Comparison of ENCODE assay signal across 8 mouse cellular contexts in genomic region chr6:135369551-135369968, GRCm38 (mm10). TPM values are rescaled to one million over a fixed set of nuclear protein-coding genes. Genes with fewer than 3 reads are reported as not detected.
DNase-seq lines count a peak whose midpoint lies in the region; ATAC-seq and TF ChIP-seq lines count a peak whose summit lies in the region.

No protein-coding gene starts in this region.

- no peak overlapping the region for H3K4me3 ChIP-seq in heart, adult 2 months
- H3K4me3 ChIP-seq in intestine, postnatal 0 days (ENCODE audit: low read depth, low read length) = no peak overlapping the region
- H3K4me3 ChIP-seq in limb, embryonic 14.5 days (replicated peaks; ENCODE audit: low read length) = no peak overlapping the region

- ATAC-seq in cerebellum, adult (ENCODE audit: insufficient number of reproducible peaks, low FRiP score, low TSS enrichment) = no peak
- ATAC-seq in common myeloid progenitor, adult 5-6 weeks (replicated peaks; ENCODE audit: low read depth, poor library complexity, severe bottlenecking) = peak; percentile 62
- ATAC-seq in intestine, postnatal 0 days = no peak
- ATAC-seq in limb, embryonic 14.5 days (ENCODE audit: low FRiP score, low read depth) = peak; percentile 67
- no peak; the same call in 1 of the 2 replicates for ATAC-seq in granulocyte monocyte progenitor cell, adult 5-6 weeks (replicated peaks; ENCODE audit: poor library complexity, severe bottlenecking)

- no peak overlapping the region for H3K4me2 ChIP-seq in intestine, postnatal 0 days (replicated peaks; ENCODE audit: low read depth)
- H3K4me2 ChIP-seq in limb, embryonic 14.5 days (replicated peaks; ENCODE audit: low read depth, low read length, severe bottlenecking) = 0 out of 2 replicates have a peak overlapping the region, but pooled peaks have one; percentile 2

- H3K79me2 ChIP-seq in heart, adult 2 months (replicated peaks; ENCODE audit: control insufficient read depth, insufficient read depth, low read length) = no peaks in the 10 kb centered on the region; the same call in 1 of the 2 replicates

- TF ChIP-seq EP300 in heart, adult 2 months (IDR thresholded peaks at IDR 0.05; ENCODE audit: insufficient read depth, low read depth, low read length) = peak; percentile 90

- no peaks in the 10 kb centered on the region for H3K9me3 ChIP-seq in intestine, postnatal 0 days (ENCODE audit: control insufficient read depth)
- no peaks in the 10 kb centered on the region for H3K9me3 ChIP-seq in limb, embryonic 14.5 days (ENCODE audit: control insufficient read depth, low read length)

- peak overlapping the region; percentile 54 for H3K27ac ChIP-seq in heart, adult 2 months
- H3K27ac ChIP-seq in intestine, postnatal 0 days (ENCODE audit: low read depth, low read length) = peak overlapping the region; percentile 15
- 0 out of 2 replicates have a peak overlapping the region, but pooled peaks have one; percentile 2 for H3K27ac ChIP-seq in limb, embryonic 14.5 days (replicated peaks; ENCODE audit: low read depth, low read length)

- peak; percentile 72 for TF ChIP-seq CTCF in heart, adult 2 months (IDR thresholded peaks at IDR 0.05)
- TF ChIP-seq CTCF in intestine, postnatal 0 days (IDR thresholded peaks at IDR 0.05; ENCODE audit: low read depth) = peak; percentile 73

- no peak overlapping the region for H3K9ac ChIP-seq in heart, adult 2 months (ENCODE audit: low read depth, low read length)
- no peak overlapping the region for H3K9ac ChIP-seq in intestine, postnatal 0 days (ENCODE audit: low read depth, low read length)
- no peak overlapping the region for H3K9ac ChIP-seq in limb, embryonic 14.5 days (ENCODE audit: low read depth, low read length, severe bottlenecking)

- TF ChIP-seq POLR2A in heart, adult 2 months (IDR thresholded peaks at IDR 0.05; ENCODE audit: insufficient read depth, low read depth, low read length) = peak; percentile 22; the same call in 1 of the 2 replicates
- TF ChIP-seq POLR2A in limb, embryonic 14.5 days (IDR thresholded peaks at IDR 0.05; ENCODE audit: borderline replicate concordance, extremely low read depth, insufficient read depth, insufficient read length) = no peak

- H3K4me1 ChIP-seq in heart, adult 2 months (ENCODE audit: control insufficient read depth, insufficient read depth, low read length) = peaks cover 23% of the 10 kb centered on the region
- peaks cover 17% of the 10 kb centered on the region; the same call in 1 of the 2 replicates for H3K4me1 ChIP-seq in intestine, postnatal 0 days (replicated peaks; ENCODE audit: control insufficient read depth, insufficient read depth, low read length)
- peaks cover 36% of the 10 kb centered on the region for H3K4me1 ChIP-seq in limb, embryonic 14.5 days (ENCODE audit: control insufficient read depth, insufficient read depth, low read length)

- WGBS in heart, adult 2 months = 27% methylated on average over 5 of the region's 5 CpGs
- 29% methylated on average over 5 of the region's 5 CpGs for WGBS in intestine, postnatal 0 days
- WGBS in limb, embryonic 14.5 days = 38% methylated on average over 5 of the region's 5 CpGs

- H3K27me3 ChIP-seq in heart, adult 2 months (ENCODE audit: control insufficient read depth, insufficient read depth, low read length) = no peaks in the 10 kb centered on the region
- H3K27me3 ChIP-seq in intestine, postnatal 0 days (replicated peaks; ENCODE audit: control insufficient read depth, insufficient read depth, low read length) = no peaks in the 10 kb centered on the region
- H3K27me3 ChIP-seq in limb, embryonic 14.5 days (ENCODE audit: control insufficient read depth, insufficient read depth, low read length) = no peaks in the 10 kb centered on the region

- intact Hi-C loops in heart, adult 2 months (cut with DNase I) = loop anchor here (10.0 kb wide), 1 partner anchor 385 kb away; the partner anchor contains the start of gene Apold1

- DNase-seq in cerebellum, postnatal 10 days = peak; percentile 61 to 66
- DNase-seq in heart, adult 2 months = peak; percentile 71 to 85
- peak; percentile 37 for DNase-seq in limb, embryonic 14.5 days (ENCODE audit: low spot score)
- DNase-seq in right cerebral cortex, postnatal 14 days = peak; percentile 36

- H3K36me3 ChIP-seq in heart, adult 2 months (ENCODE audit: control insufficient read depth, insufficient read depth, low read length) = peaks cover 14% of the 10 kb centered on the region
- peaks cover 8% of the 10 kb centered on the region; the same call in 1 of the 2 replicates for H3K36me3 ChIP-seq in intestine, postnatal 0 days (ENCODE audit: control insufficient read depth, insufficient read depth)
- peaks cover 23% of the 10 kb centered on the region for H3K36me3 ChIP-seq in limb, embryonic 14.5 days (ENCODE audit: control insufficient read depth, insufficient read depth, low read length)

RNA-seq across cellular contexts. Expression of gene Emp1, which starts 7.2 kb away (rescaled TPM):
- total RNA-seq in common myeloid progenitor, adult 5-6 weeks (2017) = 2.7 and 5.4 TPM in 2 replicates
- 10 to 100 TPM; 33.5 to 49.0 TPM for total RNA-seq in heart, adult 2 months (2021)
- 52.4 and 125 TPM in 2 replicates for polyA plus RNA-seq in heart, adult 2 months (2012; rRNA removed)
- 42.5 and 42.8 TPM in 2 replicates for polyA plus RNA-seq in intestine, postnatal 0 days (2015; fragmentation: Nextera tagmentation; extraction: Ambion mirVana)
- polyA plus RNA-seq in limb, embryonic 14.5 days (2012; rRNA removed) = 366 and 528 TPM in 2 replicates
- polyA plus RNA-seq in limb, embryonic 14.5 days (2014; fragmentation: Nextera tagmentation; extraction: Ambion mirVana) = 91.7 and 98.9 TPM in 2 replicates
- not detected in 2 replicates for total RNA-seq in granulocyte monocyte progenitor cell, adult 5-6 weeks (2014; fragmentation: Nextera tagmentation)
- total RNA-seq in granulocyte monocyte progenitor cell, adult 5-6 weeks (2017) = not detected in 2 replicates

RNA-seq across cellular contexts. Expression of gene Pbp2, which starts 59.4 kb away (rescaled TPM):
- total RNA-seq in common myeloid progenitor, adult 5-6 weeks (2017) = not detected in 2 replicates
- not detected for total RNA-seq in heart, adult 2 months (2021)
- 0.12 TPM in 1 of 2 replicates, not detected in the other for polyA plus RNA-seq in heart, adult 2 months (2012; rRNA removed)
- not detected in 2 replicates for polyA plus RNA-seq in intestine, postnatal 0 days (2015; fragmentation: Nextera tagmentation; extraction: Ambion mirVana)
- 0.34 and 0.46 TPM in 2 replicates for polyA plus RNA-seq in limb, embryonic 14.5 days (2012; rRNA removed)
- 0.29 and 0.46 TPM in 2 replicates for polyA plus RNA-seq in limb, embryonic 14.5 days (2014; fragmentation: Nextera tagmentation; extraction: Ambion mirVana)
- not detected in 2 replicates for total RNA-seq in granulocyte monocyte progenitor cell, adult 5-6 weeks (2014; fragmentation: Nextera tagmentation)
- total RNA-seq in granulocyte monocyte progenitor cell, adult 5-6 weeks (2017) = not detected in 2 replicates

Comparison
In these comparisons a context has a peak if more than half of its experiments do, and no peak if none do; other contexts are left out.
1. ATAC-seq: peak in common myeloid progenitor, adult 5-6 weeks (single experiment) and limb, embryonic 14.5 days (single experiment); none in cerebellum, adult (single experiment), intestine, postnatal 0 days (single experiment) and granulocyte monocyte progenitor cell, adult 5-6 weeks (single experiment).
2. H3K27ac ChIP-seq: peak in every context shown above with its lines; median percentile 54 in heart, adult 2 months; 15 in intestine, postnatal 0 days; 2 in limb, embryonic 14.5 days.
3. Peak in every context shown above with its lines, with median percentiles within 50 percentile points of each other: DNase-seq.